In the genomic region with DNA sequence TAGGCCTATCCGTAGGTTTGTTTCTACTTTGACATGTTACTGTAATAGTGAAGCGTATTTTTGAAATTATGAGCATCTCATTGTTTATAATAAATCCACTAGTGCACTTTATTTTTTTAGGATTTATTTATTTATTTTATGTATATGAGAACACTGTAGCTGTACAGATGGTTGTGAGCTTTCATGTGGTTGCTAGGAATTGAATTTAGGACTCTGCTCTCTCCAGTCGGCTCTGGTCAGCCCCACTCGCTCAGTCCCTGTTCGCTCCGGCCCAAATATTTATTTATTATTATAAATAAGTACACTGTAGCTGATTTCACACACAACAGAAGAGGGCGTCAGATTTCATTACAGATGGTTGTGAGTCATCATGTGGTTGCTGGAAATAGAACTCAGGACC, we compare ENCODE assay signal across 13 mouse cellular contexts.
"Had no signal": no experiment of that assay in that cellular context is flagged by ENCODE, and none has a peak within 500 bp of the region (broad histone marks: within the 10 kb centered on the region; RNA-seq: fewer than 3 reads in every experiment).

No protein-coding gene starts in this region.

- H3K4me1 ChIP-seq: intestine, embryonic 15.5 days; limb, embryonic 12.5 days had no signal

- H3K9me3 ChIP-seq: intestine, embryonic 15.5 days; limb, embryonic 12.5 days; liver, embryonic 13.5 days; megakaryocyte, embryonic 14.5 days had no signal

- H3K27ac ChIP-seq: intestine, embryonic 15.5 days; layer of hippocampus, adult 2 months; limb, embryonic 12.5 days; liver, embryonic 13.5 days; macrophage; stomach, postnatal 0 days had no signal

- DNase-seq: kidney, adult 18-20 months; kidney, postnatal 10 days; kidney, postnatal 4 days; liver; liver, embryonic 13.5 days; liver, postnatal 0 days; thymus, postnatal 4 days had no signal

- H3K4me2 ChIP-seq: intestine, embryonic 15.5 days; limb, embryonic 12.5 days; liver, embryonic 13.5 days had no signal

- ATAC-seq: intestine, embryonic 15.5 days; liver, postnatal 0 days had no signal

- H3K4me3 ChIP-seq: intestine, embryonic 15.5 days; layer of hippocampus, adult 2 months; limb, embryonic 12.5 days; liver, embryonic 13.5 days had no signal

- H3K27me3 ChIP-seq: intestine, embryonic 15.5 days; limb, embryonic 12.5 days; liver, embryonic 13.5 days; megakaryocyte, embryonic 14.5 days had no signal

- H3K9ac ChIP-seq: intestine, embryonic 15.5 days; limb, embryonic 12.5 days; liver, embryonic 13.5 days; liver, postnatal 0 days had no signal
